Mouse (Mus musculus): ENCODE results near the gene Cartpt.
"Not testable (repeated sequence)": the region's sequence is repeated elsewhere in the genome, so short reads cannot be mapped to it uniquely, and the experiment has no call there.

Gene Cartpt

DNA sequence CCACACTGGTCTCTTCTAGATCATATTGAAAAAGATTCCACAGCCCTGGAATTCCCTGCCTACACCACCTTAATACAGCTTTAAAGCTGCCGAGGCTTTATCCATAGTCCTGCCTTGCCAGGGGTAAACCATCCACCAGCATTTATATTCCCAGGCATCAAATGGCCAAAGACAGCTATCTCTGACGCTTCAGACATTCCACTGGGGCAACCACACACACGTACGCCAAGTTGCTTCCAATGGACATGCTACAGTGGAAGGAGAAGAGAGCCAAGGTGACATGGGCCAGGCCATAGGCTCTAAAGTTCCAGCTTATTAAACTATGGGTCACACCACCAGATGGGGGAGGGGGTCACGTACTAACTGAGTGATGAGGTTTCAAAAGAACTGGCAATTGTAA is 45.7 kb downstream of the Cartpt start:
- DNase-seq: no peak

DNA sequence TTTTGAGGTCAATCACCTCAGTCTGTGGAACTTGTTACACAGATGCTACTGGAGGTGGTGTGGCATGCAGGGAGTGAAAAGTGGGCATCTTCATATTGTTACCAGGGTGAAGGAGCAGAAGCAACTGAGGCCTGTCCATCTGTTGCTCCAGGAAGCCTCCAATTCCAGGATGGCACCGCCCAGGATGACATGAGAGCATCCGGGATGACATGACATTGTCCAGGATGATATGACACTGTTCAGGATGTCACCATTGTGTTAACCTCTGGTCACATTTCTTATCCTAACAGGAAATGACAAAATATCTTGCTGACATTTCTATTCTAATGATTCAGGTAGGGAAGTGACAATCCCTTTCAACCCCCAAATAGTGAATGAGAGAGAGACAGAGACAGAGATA is 47.8 kb downstream of the Cartpt start:
- no peak for DNase-seq

DNA sequence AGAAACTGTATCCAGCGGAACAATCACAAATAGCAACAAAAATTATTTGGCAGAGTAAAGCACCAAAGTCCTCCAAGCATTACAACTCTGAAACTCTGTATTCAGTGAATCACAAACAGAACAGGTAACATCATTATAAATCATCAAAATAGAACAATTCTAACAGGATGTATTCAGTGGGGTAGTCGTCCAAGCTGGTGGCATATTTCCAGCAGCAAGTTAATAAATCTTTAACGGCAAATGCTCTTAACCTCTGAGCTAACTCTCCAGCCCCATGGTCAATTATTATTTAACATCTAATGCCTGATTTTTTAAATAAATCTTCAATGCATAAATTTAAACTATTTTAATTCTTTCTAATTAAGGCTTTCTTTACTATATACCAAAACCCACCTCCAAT is 48.5 kb downstream of the Cartpt start:
- DNase-seq: not testable (repeated sequence)

DNA sequence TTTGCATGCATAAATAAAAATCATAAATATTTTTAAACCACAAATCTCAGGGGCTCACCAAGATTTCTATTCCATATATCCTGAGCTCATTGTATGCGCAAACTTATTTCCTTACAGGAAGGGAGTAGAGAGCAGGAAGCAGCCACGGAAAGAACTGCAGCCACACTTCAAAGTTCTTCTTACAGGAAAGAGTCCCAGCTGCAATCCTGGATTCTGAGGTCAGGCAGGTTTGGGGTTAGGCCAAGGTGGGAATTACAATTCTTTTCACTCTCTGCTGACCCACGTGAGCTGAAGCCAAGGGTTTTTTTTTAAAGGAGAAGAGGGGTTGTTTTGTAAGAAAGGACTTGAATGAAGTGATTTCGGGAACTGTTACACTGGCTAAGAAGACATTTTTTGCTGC is 49.9 kb downstream of the Cartpt start:
- no peak for DNase-seq

DNA sequence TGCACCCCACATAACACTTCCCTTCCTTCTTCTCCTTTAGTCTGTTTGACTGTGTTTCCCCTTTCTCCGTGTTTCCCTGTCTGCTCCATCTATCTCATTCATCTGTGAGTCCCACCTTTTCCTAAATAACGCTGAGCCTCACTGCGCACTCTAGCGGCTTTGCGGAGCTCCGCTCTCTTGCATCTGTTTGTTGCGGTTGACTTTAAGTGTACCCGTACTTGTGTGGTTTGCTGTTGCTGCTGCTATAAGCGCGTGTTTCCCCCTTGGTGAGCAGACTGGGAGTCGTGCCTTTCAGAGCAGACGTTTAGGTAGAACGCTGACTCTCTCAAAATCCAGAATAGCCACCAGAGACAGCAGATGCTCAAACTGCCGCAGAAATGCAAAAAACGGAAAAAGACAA is 51.3 kb downstream of the Cartpt start:
- DNase-seq: peak; percentile 43

All from right cerebral cortex, postnatal 4 days (tissue).